Mouse (Mus musculus) spleen, adult 2 months (tissue): ENCODE results near the gene Ankrd31.

Experiments
- CTCF ChIP-seq: fragments of 200-500 bp; IDR thresholded peaks from 2 replicates; pipeline ENCODE4 v1.5.1; 2011; ENCODE audit warnings: mild to moderate bottlenecking, inconsistent platforms; ENCODE audit not compliant: insufficient read depth, insufficient read length, insufficient replicate concordance; ENCODE audit errors: extremely low read depth
- POLR2A ChIP-seq: fragments of 200-500 bp; IDR thresholded peaks from 2 replicates; pipeline ENCODE4 v1.6.1; 2011; ENCODE audit warnings: low read depth, low read length, inconsistent platforms

GRCm38 (mm10) chr13:96932745-96933144, 184.7 kb downstream of the Ankrd31 start:
- TF ChIP-seq POLR2A (no peak), CTCF (no peak)
